ENCODE assay signal across 8 mouse cellular contexts in genomic region chr2:166031120-166031929, GRCm38 (mm10). TPM values are rescaled to one million over a fixed set of nuclear protein-coding genes. Genes with fewer than 3 reads are reported as not detected.
DNase-seq lines count a peak whose midpoint lies in the region; ATAC-seq lines count a peak whose summit lies in the region.

No protein-coding gene starts in this region.

- H3K9me3 ChIP-seq in forebrain, embryonic 13.5 days (replicated peaks): no peaks in the 10 kb centered on the region

- H3K4me3 ChIP-seq in forebrain, embryonic 13.5 days: no peak overlapping the region

- peaks cover 29% of the 10 kb centered on the region for H3K4me1 ChIP-seq in forebrain, embryonic 13.5 days

- peak overlapping the region; percentile 39 for H3K9ac ChIP-seq in forebrain, embryonic 13.5 days

- no peaks in the 10 kb centered on the region for H3K27me3 ChIP-seq in forebrain, embryonic 13.5 days

- peak overlapping the region; percentile 62 for H3K27ac ChIP-seq in forebrain, embryonic 13.5 days

- ATAC-seq in forebrain, embryonic 13.5 days: peak; percentile 53; the same call in 1 of the 2 replicates
- ATAC-seq in hematopoietic stem cell, adult 5-6 weeks (replicated peaks in 1 of 2; ENCODE audit: insufficient read depth in 1 of 2, low FRiP score in 2 of 2, low TSS enrichment in 1 of 2, low read depth in 1 of 2, poor library complexity in 2 of 2, severe bottlenecking in 2 of 2): peak; percentile 73 to 79
- no peak for ATAC-seq in erythroblast, adult 5-6 weeks (replicated peaks; ENCODE audit: low FRiP score, poor library complexity, severe bottlenecking)

- DNase-seq in B cell, adult 2 months: peak; percentile 41 to 48
- DNase-seq in adrenal gland, adult 18-20 months (ENCODE audit: low spot score in 2 of 2): peak; percentile 20 to 28
- peak; percentile 37 to 62 for DNase-seq in left cerebral cortex, postnatal 14 days (ENCODE audit: low spot score in 2 of 2)
- peak; percentile 91 for DNase-seq in mesoderm, embryonic 11.5 days (ENCODE audit: low read depth, low spot score)
- peak; percentile 59 to 64 for DNase-seq in spleen, postnatal 36 days (ENCODE audit: low spot score in 2 of 2)

- H3K4me2 ChIP-seq in forebrain, embryonic 13.5 days: peak overlapping the region; percentile 38

- 37% methylated on average over 7 of the region's 7 CpGs for WGBS in forebrain, embryonic 13.5 days

- intact Hi-C loops in left cerebral cortex, postnatal 14 days (cut with DNase I): no loop called here

- no peaks in the 10 kb centered on the region for H3K36me3 ChIP-seq in forebrain, embryonic 13.5 days (ENCODE audit: poor library complexity, severe bottlenecking)

RNA-seq across cellular contexts. Expression of gene Ncoa3, which starts 38.9 kb away (rescaled TPM):
- total RNA-seq in adrenal gland, adult 18-20 months (2021): 10 to 100 TPM; 32.1 to 35.9 TPM
- 9.1 and 9.7 TPM in 2 replicates for polyA plus RNA-seq in forebrain, embryonic 13.5 days (2015; fragmentation: Nextera tagmentation; extraction: Ambion mirVana)
- total RNA-seq in hematopoietic stem cell, adult 5-6 weeks (2017): 31.0 and 35.7 TPM in 2 replicates
- 10 to 100 TPM; 32.0 to 34.7 TPM for total RNA-seq in left cerebral cortex, postnatal 14 days (2021)
- 9.2 and 13.4 TPM in 2 replicates for total RNA-seq in erythroblast, adult 5-6 weeks (2015; ENCODE audit: low replicate concordance)
- 10.4 and 12.7 TPM in 2 replicates for total RNA-seq in erythroblast, adult 5-6 weeks (2017; ENCODE audit: low replicate concordance)

Comparison
In these comparisons a context has a peak if more than half of its experiments do, and no peak if none do; other contexts are left out.
1. DNase-seq: peak in every context shown above with its lines; median percentile 91 in mesoderm, embryonic 11.5 days; 62 in spleen, postnatal 36 days; 50 in left cerebral cortex, postnatal 14 days; 44 in B cell, adult 2 months; 24 in adrenal gland, adult 18-20 months.